Mouse (Mus musculus): ENCODE results near the gene Uqcc2.

GRCm38 (mm10) chr17:27167545-27167944 lies 33.8 kb upstream of the Uqcc2 start, which contains the start of gene Ip6k3:
- TF ChIP-seq CTCF (IDR thresholded peaks at IDR 0.05; ENCODE audit: control insufficient read depth, insufficient read depth, low read length), result no peak
- no peak for TF ChIP-seq POLR2A (IDR thresholded peaks at IDR 0.05; ENCODE audit: borderline replicate concordance, control insufficient read depth, low read depth, low read length)

Data from bone marrow, adult 2 months (tissue).